Mouse (Mus musculus) stomach, postnatal 0 days (tissue): Measurements from ENCODE around the gene Rasl11a. TPM values are rescaled to one million over a fixed set of nuclear protein-coding genes. Genes with fewer than 3 reads are reported as not detected.

ENCODE experiments used
- ATAC-seq: fragments of 200-750 bp; cut with Nextera tagmentation; 2 replicates; pipeline ENCODE4 v1.8.0; 2017; ENCODE audit not compliant: low FRiP score, low TSS enrichment
- DNase-seq: peaks from one replicate; pipeline ENCODE4 v3.0.0-alpha.2; 2016; ENCODE audit warnings: low spot score
- H3K27ac ChIP-seq: fragments of 300-500 bp; sonication (generic); replicated peaks from 2 replicates; pipeline ENCODE4 v1.5.1; 2014; ENCODE audit warnings: mild to moderate bottlenecking, control low read depth
- H3K27me3 ChIP-seq: fragments of 300-500 bp; sonication (generic); 2 replicates; pipeline ENCODE4 v1.6.1; 2014; ENCODE audit warnings: low read length; ENCODE audit not compliant: control insufficient read depth, insufficient read depth
- H3K36me3 ChIP-seq: fragments of 300-500 bp; sonication (generic); 2 replicates; pipeline ENCODE4 v1.6.1; 2014; ENCODE audit warnings: low read length, mixed read lengths; ENCODE audit not compliant: control insufficient read depth, insufficient read depth
- H3K4me1 ChIP-seq: fragments of 300-500 bp; sonication (generic); replicated peaks from 2 replicates; pipeline ENCODE4 v1.6.1; 2014; ENCODE audit warnings: antibody characterized with exemption; ENCODE audit not compliant: control insufficient read depth, insufficient read depth
- H3K4me2 ChIP-seq: fragments of 300-500 bp; sonication (generic); replicated peaks from 2 replicates; pipeline ENCODE4 v1.6.1; 2014; ENCODE audit warnings: low read depth, mild to moderate bottlenecking, control low read depth, moderate library complexity
- H3K4me3 ChIP-seq: fragments of 300-500 bp; sonication (generic); 2 replicates; pipeline ENCODE4 v1.5.1; 2014; ENCODE audit warnings: low read depth, low read length, control low read depth
- H3K9ac ChIP-seq: fragments of 300-500 bp; sonication (generic); 2 replicates; pipeline ENCODE4 v1.6.1; 2014; ENCODE audit warnings: mild to moderate bottlenecking, low read length, control low read depth, mixed read lengths
- H3K9me3 ChIP-seq: fragments of 300-500 bp; sonication (generic); 2 replicates; pipeline ENCODE4 v1.6.1; 2016; ENCODE audit warnings: low read length; ENCODE audit not compliant: control insufficient read depth
- CTCF ChIP-seq: IDR thresholded peaks from 2 replicates; pipeline ENCODE4 v1.5.1; 2016; ENCODE audit warnings: antibody characterized with exemption, low read depth, mild to moderate bottlenecking, moderate library complexity
- EP300 ChIP-seq: optimal IDR thresholded peaks from 2 replicates; pipeline ENCODE3; 2016; ENCODE audit warnings: antibody characterized with exemption
- WGBS: fragments of 180-500 bp; shearing (Covaris S2); extraction: QIAGEN DNeasy Blood & Tissue Kit; methylation state at CpG from one replicate; pipeline ENCODE4 v1.1.7; 2014; 5-methylcytosine and 5-hydroxymethylcytosine counted together
- polyA plus RNA-seq: library from polyadenylated mRNA; unstranded; fragments of >200 nt; fragmentation: Nextera tagmentation; extraction: Ambion mirVana; gene quantifications from 2 replicates; pipeline ENCODE4 v1.2.1, GENCODE M21; 2015

Gene Rasl11a
- polyA plus RNA-seq, 1 experiment from 2014 or later: 13.8 TPM

DNA sequence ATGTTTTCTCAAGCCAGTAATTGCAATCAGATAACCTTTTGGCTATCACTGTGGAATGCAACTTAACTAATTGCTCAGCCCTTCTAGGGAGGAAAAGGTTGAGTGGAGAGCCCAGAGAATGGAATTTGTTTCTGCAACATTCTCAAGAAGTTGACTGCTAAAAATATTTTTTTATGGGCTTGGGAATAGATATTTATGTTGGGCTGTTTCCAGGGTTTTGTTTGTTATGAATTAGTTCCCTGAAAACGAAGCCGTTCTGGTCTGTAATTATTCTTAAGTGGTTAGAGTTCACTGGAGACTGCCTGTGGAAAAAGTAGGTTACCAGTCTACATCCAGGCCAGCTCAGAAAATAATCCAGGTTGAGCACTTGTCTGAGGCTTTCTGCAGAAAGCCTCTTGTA, 1.6 kb downstream of the Rasl11a start:
- peak overlapping the region; percentile 53 for H3K27ac ChIP-seq
- H3K4me1 ChIP-seq: 0 out of 2 replicates have a peak, but pooled peaks cover 4% of the 10 kb centered on the region
- H3K4me3 ChIP-seq: 0 out of 2 replicates have a peak overlapping the region, but pooled peaks have one; percentile 57
- H3K4me2 ChIP-seq: peak overlapping the region; percentile 96
- no peak overlapping the region for H3K9ac ChIP-seq
- no peaks in the 10 kb centered on the region for H3K9me3 ChIP-seq
- H3K36me3 ChIP-seq: no peaks in the 10 kb centered on the region
- DNase-seq (no peak), ATAC-seq (no peak)
- H3K27me3 ChIP-seq: no peaks in the 10 kb centered on the region
- WGBS: 25% methylated on average over 2 of the region's 2 CpGs
- no peak for TF ChIP-seq EP300

DNA sequence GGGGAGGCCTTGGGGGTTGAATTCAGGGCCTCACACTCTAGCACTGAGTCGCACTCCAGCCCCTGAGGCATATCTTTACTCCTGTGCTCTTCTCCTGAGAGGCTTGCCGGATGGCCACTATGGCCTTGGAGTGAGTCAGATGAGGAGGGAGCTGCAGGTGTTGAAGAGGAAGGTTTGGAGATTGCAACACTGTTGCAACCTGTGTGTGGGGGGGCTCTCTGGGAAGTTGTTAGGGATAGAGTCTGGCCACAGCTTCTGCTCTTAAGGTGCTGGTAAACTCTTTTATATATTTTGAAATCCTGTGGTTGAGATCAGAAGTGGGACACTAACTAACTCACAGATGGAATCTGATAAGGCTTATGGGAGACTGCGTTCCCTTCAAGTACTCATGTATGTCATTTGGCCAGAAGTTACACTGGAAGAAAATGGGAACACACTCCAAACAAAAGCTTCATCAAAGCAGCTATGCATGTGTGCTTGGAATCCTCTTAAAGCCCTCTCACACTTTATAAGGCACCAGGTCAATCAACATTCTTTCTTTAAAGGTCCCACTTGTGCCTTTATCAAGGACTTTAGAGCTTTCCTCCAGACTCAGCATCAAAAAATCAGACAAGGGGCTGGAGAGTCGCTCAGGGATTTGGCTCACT, 4.2 kb downstream of the Rasl11a start:
- TF ChIP-seq CTCF (no peak), EP300 (no peak)
- DNase-seq (no peak), ATAC-seq (no peak)
- no peak overlapping the region for H3K4me2 ChIP-seq
- H3K27ac ChIP-seq: no peak overlapping the region
- no peak overlapping the region for H3K9ac ChIP-seq
- no peak overlapping the region for H3K4me3 ChIP-seq
- no peaks in the 10 kb centered on the region for H3K27me3 ChIP-seq
- no peaks in the 10 kb centered on the region for H3K36me3 ChIP-seq
- 0 out of 2 replicates have a peak, but pooled peaks cover 4% of the 10 kb centered on the region for H3K4me1 ChIP-seq
- no peaks in the 10 kb centered on the region for H3K9me3 ChIP-seq
- WGBS: 93% methylated on average over 4 of the region's 4 CpGs

DNA sequence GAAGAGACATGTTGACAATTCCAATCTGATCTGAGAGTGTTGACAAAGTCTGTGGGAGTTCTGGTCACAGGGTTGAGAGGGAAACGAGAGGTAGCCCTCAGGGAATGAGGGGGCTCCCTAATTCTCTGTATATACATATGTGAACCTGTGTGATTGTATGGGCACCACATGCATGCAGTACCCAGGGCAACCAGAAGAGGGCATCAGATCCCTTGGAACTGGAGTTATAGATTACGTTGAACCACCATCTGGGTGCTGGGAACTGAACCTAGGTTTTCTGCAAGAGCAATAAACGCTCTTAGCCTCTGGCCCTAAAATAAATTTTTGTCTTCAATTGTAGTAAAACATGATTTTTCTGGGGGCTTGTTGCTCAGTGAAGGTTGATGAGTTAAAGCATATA, 11.2 kb downstream of the Rasl11a start:
- Histone ChIP-seq H3K4me3 (no peak overlapping the region), H3K27ac (no peak overlapping the region), H3K27me3 (no peaks in the 10 kb centered on the region), H3K4me2 (no peak overlapping the region), H3K36me3 (no peaks in the 10 kb centered on the region), H3K9ac (no peak overlapping the region), H3K9me3 (no peaks in the 10 kb centered on the region), H3K4me1 (no peaks in the 10 kb centered on the region)
- no peak for TF ChIP-seq EP300
- peak; percentile 26; the same call in 1 of the 2 replicates for TF ChIP-seq CTCF
- WGBS: 86% methylated on average over 3 of the region's 3 CpGs
- DNase-seq: no peak
- no peak for ATAC-seq

DNA sequence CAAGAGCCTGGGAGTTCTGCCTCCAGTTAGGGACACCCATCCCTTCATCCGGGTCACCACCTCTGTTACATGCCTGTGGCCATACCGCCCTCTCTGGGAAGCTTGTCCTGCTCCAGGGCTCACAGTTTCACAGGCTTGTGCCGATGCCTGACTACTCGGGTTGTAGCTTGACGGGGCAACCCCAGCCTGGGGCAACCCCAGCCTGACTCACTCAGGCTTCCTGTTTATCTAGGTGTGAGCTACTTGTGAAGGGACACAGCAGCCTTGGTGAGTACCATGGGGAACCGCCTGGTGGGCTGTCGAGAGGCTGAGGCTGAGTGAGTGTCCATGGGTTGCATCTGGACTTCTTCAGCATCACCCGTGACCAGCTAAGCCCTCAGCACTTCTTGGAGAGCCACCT, 12.7 kb downstream of the Rasl11a start:
- ATAC-seq (no peak), DNase-seq (no peak)
- H3K9ac ChIP-seq: no peak overlapping the region
- H3K27me3 ChIP-seq: no peaks in the 10 kb centered on the region
- no peak overlapping the region for H3K4me3 ChIP-seq
- no peak overlapping the region for H3K27ac ChIP-seq
- H3K4me1 ChIP-seq: no peaks in the 10 kb centered on the region
- H3K4me2 ChIP-seq: no peak overlapping the region
- WGBS: 71% methylated on average over 8 of the region's 8 CpGs
- no peaks in the 10 kb centered on the region for H3K9me3 ChIP-seq
- TF ChIP-seq CTCF: no peak
- TF ChIP-seq EP300: no peak
- H3K36me3 ChIP-seq: no peaks in the 10 kb centered on the region

DNA sequence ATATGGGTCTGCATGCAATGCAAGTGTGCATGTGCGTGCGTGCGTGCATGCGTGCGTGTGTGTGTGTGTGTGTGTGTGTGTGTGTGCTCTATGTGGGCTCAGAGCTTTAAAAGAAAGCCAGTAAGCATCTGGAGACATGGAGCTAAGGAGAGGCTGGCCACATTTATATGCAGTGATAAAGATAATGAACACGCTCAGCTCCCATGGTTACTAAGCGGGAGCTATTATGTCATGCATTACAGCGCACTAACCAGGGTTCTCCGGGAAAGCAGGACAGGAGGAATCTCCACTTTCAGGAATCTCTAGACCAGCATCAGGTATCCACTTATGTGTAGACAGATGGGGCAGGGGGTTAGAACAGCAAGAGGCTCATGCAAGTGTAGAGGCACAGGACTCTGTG, 13.9 kb downstream of the Rasl11a start:
- H3K4me1 ChIP-seq: no peaks in the 10 kb centered on the region
- no peak overlapping the region for H3K9ac ChIP-seq
- TF ChIP-seq CTCF: no peak
- no peak for ATAC-seq
- 94% methylated on average over 9 of the region's 9 CpGs for WGBS
- H3K9me3 ChIP-seq: no peaks in the 10 kb centered on the region
- no peak overlapping the region for H3K27ac ChIP-seq
- DNase-seq: no peak
- no peak overlapping the region for H3K4me3 ChIP-seq
- no peaks in the 10 kb centered on the region for H3K27me3 ChIP-seq
- H3K36me3 ChIP-seq: no peaks in the 10 kb centered on the region
- no peak overlapping the region for H3K4me2 ChIP-seq

DNA sequence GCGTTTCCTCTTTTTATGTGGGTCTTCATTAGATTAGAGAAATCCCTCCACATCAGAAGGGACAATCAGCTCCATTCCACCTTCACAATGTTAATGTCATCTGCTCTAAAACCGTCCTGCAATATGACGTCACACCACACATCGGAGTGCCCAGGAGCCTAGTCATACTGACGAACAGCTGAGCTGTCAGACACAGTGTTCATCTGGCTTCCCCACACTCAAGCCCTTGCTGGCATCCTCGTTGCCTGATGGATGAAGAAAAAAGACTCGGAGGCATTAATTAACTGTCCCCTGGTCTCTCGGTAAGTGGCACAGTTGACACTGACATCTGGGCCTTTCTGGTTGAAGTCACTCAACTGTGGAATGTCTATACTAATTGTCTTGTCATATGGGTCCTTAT, 14.4 kb downstream of the Rasl11a start:
- H3K27me3 ChIP-seq: no peaks in the 10 kb centered on the region
- TF ChIP-seq EP300: no peak
- no peak for TF ChIP-seq CTCF
- no peak for ATAC-seq
- H3K4me2 ChIP-seq: no peak overlapping the region
- 78% methylated on average over 8 of the region's 8 CpGs for WGBS
- no peak for DNase-seq
- no peak overlapping the region for H3K27ac ChIP-seq
- H3K4me1 ChIP-seq: no peaks in the 10 kb centered on the region
- no peak overlapping the region for H3K9ac ChIP-seq
- no peaks in the 10 kb centered on the region for H3K9me3 ChIP-seq
- H3K4me3 ChIP-seq: no peak overlapping the region
- no peaks in the 10 kb centered on the region for H3K36me3 ChIP-seq
